Mouse (Mus musculus): ENCODE data around the gene Lst1. TPM values are rescaled to one million over a fixed set of nuclear protein-coding genes. Genes with fewer than 3 reads are reported as not detected.

Lst1 gene
- polyA plus RNA-seq, 1 experiment from 2014 or later: 11.6 TPM

- Histone ChIP-seq H3K4me1 (ENCODE audit: insufficient read depth) (no peaks in the 10 kb centered on the region; the same call in none of the 2 replicates), H3K36me3 (ENCODE audit: insufficient read depth) (no peaks in the 10 kb centered on the region), H3K4me2 (peak within 1 kb of the TSS; percentile 77; the same call in 1 of the 2 replicates), H3K4me3 (ENCODE audit: low read depth, low read length) (peak within 1 kb of the TSS; percentile 41; the same call in 1 of the 2 replicates), H3K27ac (ENCODE audit: low read depth) (no peak within 1 kb of the TSS), H3K9ac (no peak within 1 kb of the TSS), H3K9me3 (ENCODE audit: low read depth, low read length) (no peaks in the 10 kb centered on the region), H3K27me3 (ENCODE audit: insufficient read depth, low read length) (peaks cover 33% of the 10 kb centered on the region)
- no peak for TF ChIP-seq CTCF (IDR thresholded peaks at IDR 0.05; ENCODE audit: low read depth)
- no peak for DNase-seq
- WGBS: 41% methylated on average over 28 of the region's 28 CpGs
- ATAC-seq (ENCODE audit: insufficient read depth): no peak
These were observed 5.9 kb upstream of the Lst1 start, which contains the start of gene Ltb for GRCm38 (mm10) chr17:35193881-35194843. Gene Ltb, plus strand, starts transcription at chr17:35194439.

- H3K4me2 ChIP-seq: no peak overlapping the region
- no peak overlapping the region for H3K4me3 ChIP-seq (ENCODE audit: low read depth, low read length)
- no peak overlapping the region for H3K27ac ChIP-seq (ENCODE audit: low read depth)
- TF ChIP-seq CTCF (IDR thresholded peaks at IDR 0.05; ENCODE audit: low read depth): no peak
- no peak overlapping the region for H3K9ac ChIP-seq
- ATAC-seq (ENCODE audit: insufficient read depth) (no peak), DNase-seq (no peak)
- H3K9me3 ChIP-seq (ENCODE audit: low read depth, low read length): no peaks in the 10 kb centered on the region
- 82% methylated on average over 5 of the region's 5 CpGs for WGBS
- H3K4me1 ChIP-seq (ENCODE audit: insufficient read depth): no peaks in the 10 kb centered on the region; the same call in none of the 2 replicates
- no peaks in the 10 kb centered on the region for H3K36me3 ChIP-seq (ENCODE audit: insufficient read depth)
- peaks cover 30% of the 10 kb centered on the region for H3K27me3 ChIP-seq (ENCODE audit: insufficient read depth, low read length)
These were observed 4.7 kb upstream of the Lst1 start for GRCm38 (mm10) chr17:35192924-35193323.

- TF ChIP-seq CTCF (IDR thresholded peaks at IDR 0.05; ENCODE audit: low read depth): peak; percentile 23; the same call in 1 of the 2 replicates
- no peaks in the 10 kb centered on the region for H3K9me3 ChIP-seq (ENCODE audit: low read depth, low read length)
- no peak for DNase-seq
- H3K4me1 ChIP-seq (ENCODE audit: insufficient read depth): no peaks in the 10 kb centered on the region; the same call in none of the 2 replicates
- no peak overlapping the region for H3K4me2 ChIP-seq
- no peak for ATAC-seq (ENCODE audit: insufficient read depth)
- peaks cover 24% of the 10 kb centered on the region for H3K27me3 ChIP-seq (ENCODE audit: insufficient read depth, low read length)
- H3K36me3 ChIP-seq (ENCODE audit: insufficient read depth): no peaks in the 10 kb centered on the region
- no peak overlapping the region for H3K9ac ChIP-seq
- no peak overlapping the region for H3K4me3 ChIP-seq (ENCODE audit: low read depth, low read length)
- WGBS: 50% methylated on average over 2 of the region's 2 CpGs
- H3K27ac ChIP-seq (ENCODE audit: low read depth): no peak overlapping the region
These were observed 3.5 kb upstream of the Lst1 start for GRCm38 (mm10) chr17:35191723-35192122.

- Histone ChIP-seq H3K36me3 (ENCODE audit: insufficient read depth) (no peaks in the 10 kb centered on the region), H3K4me2 (no peak overlapping the region), H3K9me3 (ENCODE audit: low read depth, low read length) (no peaks in the 10 kb centered on the region), H3K27ac (ENCODE audit: low read depth) (no peak overlapping the region), H3K4me1 (ENCODE audit: insufficient read depth) (peaks cover 3% of the 10 kb centered on the region; the same call in 1 of the 2 replicates), H3K27me3 (ENCODE audit: insufficient read depth, low read length) (peaks cover 8% of the 10 kb centered on the region), H3K4me3 (ENCODE audit: low read depth, low read length) (no peak overlapping the region), H3K9ac (no peak overlapping the region)
- ATAC-seq (ENCODE audit: insufficient read depth): no peak
- TF ChIP-seq CTCF (IDR thresholded peaks at IDR 0.05; ENCODE audit: low read depth): no peak
- no peak for DNase-seq
- WGBS: 62% methylated on average over 4 of the region's 4 CpGs
These were observed 1.9 kb upstream of the Lst1 start for GRCm38 (mm10) chr17:35190096-35190495.

- H3K4me2 ChIP-seq: no peak overlapping the region
- H3K9ac ChIP-seq: no peak overlapping the region
- no peaks in the 10 kb centered on the region for H3K27me3 ChIP-seq (ENCODE audit: insufficient read depth, low read length)
- 46% methylated on average over 1 of the region's 1 CpGs for WGBS
- no peak overlapping the region for H3K4me3 ChIP-seq (ENCODE audit: low read depth, low read length)
- no peaks in the 10 kb centered on the region for H3K9me3 ChIP-seq (ENCODE audit: low read depth, low read length)
- ATAC-seq (ENCODE audit: insufficient read depth) (no peak), DNase-seq (no peak)
- peaks cover 3% of the 10 kb centered on the region; the same call in 1 of the 2 replicates for H3K4me1 ChIP-seq (ENCODE audit: insufficient read depth)
- no peak overlapping the region for H3K27ac ChIP-seq (ENCODE audit: low read depth)
- TF ChIP-seq CTCF (IDR thresholded peaks at IDR 0.05; ENCODE audit: low read depth): no peak
- H3K36me3 ChIP-seq (ENCODE audit: insufficient read depth): no peaks in the 10 kb centered on the region
These were observed 947 bp upstream of the Lst1 start for GRCm38 (mm10) chr17:35189186-35189585.

GRCm38 (mm10) chr17:35187345-35187744, 894 bp downstream of the Lst1 start:
- H3K27me3 ChIP-seq (ENCODE audit: insufficient read depth, low read length): no peaks in the 10 kb centered on the region
- no peak overlapping the region for H3K27ac ChIP-seq (ENCODE audit: low read depth)
- H3K4me1 ChIP-seq (ENCODE audit: insufficient read depth): peaks cover 3% of the 10 kb centered on the region; the same call in 1 of the 2 replicates
- TF ChIP-seq CTCF (IDR thresholded peaks at IDR 0.05; ENCODE audit: low read depth): no peak
- no peak overlapping the region for H3K4me3 ChIP-seq (ENCODE audit: low read depth, low read length)
- DNase-seq (no peak), ATAC-seq (ENCODE audit: insufficient read depth) (no peak)
- H3K9me3 ChIP-seq (ENCODE audit: low read depth, low read length): no peaks in the 10 kb centered on the region
- no peak overlapping the region for H3K4me2 ChIP-seq
- no peak overlapping the region for H3K9ac ChIP-seq
- 53% methylated on average over 4 of the region's 4 CpGs for WGBS
- H3K36me3 ChIP-seq (ENCODE audit: insufficient read depth): no peaks in the 10 kb centered on the region

- H3K4me1 ChIP-seq (ENCODE audit: insufficient read depth): peaks cover 3% of the 10 kb centered on the region; the same call in 1 of the 2 replicates
- TF ChIP-seq CTCF (IDR thresholded peaks at IDR 0.05; ENCODE audit: low read depth): no peak
- ATAC-seq (ENCODE audit: insufficient read depth) (peak; percentile 68; the same call in 1 of the 2 replicates), DNase-seq (peak; percentile 52)
- 2% methylated on average over 4 of the region's 4 CpGs for WGBS
- H3K4me3 ChIP-seq (ENCODE audit: low read depth, low read length): peak overlapping the region; percentile 43
- peak overlapping the region; percentile 10; the same call in 1 of the 2 replicates for H3K27ac ChIP-seq (ENCODE audit: low read depth)
- H3K36me3 ChIP-seq (ENCODE audit: insufficient read depth): no peaks in the 10 kb centered on the region
- H3K9me3 ChIP-seq (ENCODE audit: low read depth, low read length): no peaks in the 10 kb centered on the region
- peak overlapping the region; percentile 67 for H3K4me2 ChIP-seq
- H3K9ac ChIP-seq: no peak overlapping the region
- no peaks in the 10 kb centered on the region for H3K27me3 ChIP-seq (ENCODE audit: insufficient read depth, low read length)
These were observed 1.6 kb downstream of the Lst1 start for GRCm38 (mm10) chr17:35186681-35187080.
